Mouse (Mus musculus) urinary bladder, postnatal 10 days (tissue): ENCODE data around the gene Tmem50a.
A peak's percentile ranks its signal among the peaks of the same experiment; 100 is the strongest.
"Not testable (repeated sequence)": the region's sequence is repeated elsewhere in the genome, so short reads cannot be mapped to it uniquely, and the experiment has no call there.

Source experiments
- DNase-seq: peaks from one replicate; pipeline ENCODE4 v3.0.0; 2022; ENCODE audit warnings: low spot score

Tmem50a gene

GRCm38 (mm10) chr4:134923258-134924018, 8.6 kb upstream of the Tmem50a start, which contains the start of gene Rsrp1:
TSS of gene Rsrp1 (plus strand) at chr4:134923592.
- DNase-seq: peak; percentile 95

- no peak for DNase-seq
Measured at GRCm38 (mm10) chr4:134922925-134923244, 8.1 kb upstream of the Tmem50a start.

- DNase-seq: no peak
Measured at GRCm38 (mm10) chr4:134922111-134922924, 7.5 kb upstream of the Tmem50a start.

GRCm38 (mm10) chr4:134921703-134922102, 6.9 kb upstream of the Tmem50a start:
- no peak for DNase-seq

GRCm38 (mm10) chr4:134920631-134921030, 5.8 kb upstream of the Tmem50a start:
- DNase-seq: no peak

GRCm38 (mm10) chr4:134919733-134920540, 5.1 kb upstream of the Tmem50a start:
- no peak for DNase-seq

GRCm38 (mm10) chr4:134918381-134918780, 3.6 kb upstream of the Tmem50a start:
- no peak for DNase-seq

- no peak for DNase-seq
Measured at GRCm38 (mm10) chr4:134917194-134917593, 2.4 kb upstream of the Tmem50a start.

- no peak for DNase-seq
Measured at GRCm38 (mm10) chr4:134915223-134916050, 613 bp upstream of the Tmem50a start.

GRCm38 (mm10) chr4:134914122-134914863, 531 bp downstream of the Tmem50a start:
- DNase-seq: no peak

GRCm38 (mm10) chr4:134913413-134913812, 1.4 kb downstream of the Tmem50a start:
- no peak for DNase-seq

- not testable (repeated sequence) for DNase-seq
Measured at GRCm38 (mm10) chr4:134911406-134911805, 3.4 kb downstream of the Tmem50a start.

- DNase-seq: no peak
Measured at GRCm38 (mm10) chr4:134903046-134903445, 11.8 kb downstream of the Tmem50a start.

- no peak for DNase-seq
Measured at GRCm38 (mm10) chr4:134901126-134901525, 13.7 kb downstream of the Tmem50a start.

- DNase-seq: no peak
Measured at GRCm38 (mm10) chr4:134897256-134897655, 17.6 kb downstream of the Tmem50a start.

GRCm38 (mm10) chr4:134892096-134892495, 22.7 kb downstream of the Tmem50a start:
- DNase-seq: no peak

- no peak for DNase-seq
Measured at GRCm38 (mm10) chr4:134884364-134884763, 30.5 kb downstream of the Tmem50a start.

- no peak for DNase-seq
Measured at GRCm38 (mm10) chr4:134883808-134884207, 31.0 kb downstream of the Tmem50a start.

GRCm38 (mm10) chr4:134883266-134883665, 31.6 kb downstream of the Tmem50a start:
- DNase-seq: no peak

GRCm38 (mm10) chr4:134880041-134880440, 34.8 kb downstream of the Tmem50a start:
- DNase-seq: no peak
